Mouse (Mus musculus) ovary, postnatal 14 days (tissue): Measurements from ENCODE around the gene Add2.
A peak's percentile ranks its signal among the peaks of the same experiment; 100 is the strongest.
"Not testable (repeated sequence)": the region's sequence is repeated elsewhere in the genome, so short reads cannot be mapped to it uniquely, and the experiment has no call there.

ENCODE experiments used
- DNase-seq: peaks from one replicate; pipeline ENCODE4 v3.0.0; 2022; ENCODE audit warnings: low spot score

Add2 gene

DNA sequence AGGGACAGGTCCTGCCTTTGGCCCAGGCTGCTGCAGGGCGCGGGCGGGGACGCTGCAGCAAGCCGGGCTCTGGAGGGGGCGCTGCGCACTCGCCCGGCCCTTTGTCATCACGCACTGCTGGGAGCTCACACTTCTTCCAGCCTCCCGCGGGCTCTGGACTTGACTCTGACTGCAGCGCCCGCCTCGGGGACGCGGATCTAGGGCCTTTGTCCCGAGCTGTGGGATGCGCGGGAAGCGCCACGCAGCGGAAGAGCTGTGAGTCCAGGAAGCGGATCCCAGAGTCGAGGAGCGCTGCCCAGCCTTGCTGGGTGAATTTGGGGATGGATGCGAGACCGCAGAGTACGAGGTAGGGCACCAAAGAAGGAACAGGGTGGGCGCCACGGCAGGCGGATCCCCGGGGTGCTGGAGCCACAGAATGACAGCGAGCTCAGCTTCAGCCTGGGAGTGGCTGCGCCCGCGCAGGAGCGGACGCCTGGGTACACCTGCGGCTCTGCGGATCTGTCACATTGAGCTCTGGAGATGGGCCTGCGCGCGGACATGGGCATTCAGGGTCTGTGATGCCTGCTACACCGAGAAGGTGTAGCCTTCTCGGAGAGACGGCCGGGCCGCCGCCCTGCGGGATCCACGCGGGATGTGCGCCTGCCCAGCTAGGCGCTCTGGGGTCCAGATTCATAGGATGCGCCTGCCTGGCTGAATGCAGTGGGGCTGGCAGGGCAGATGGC lies at the start of gene Add2:
Gene Add2 (plus strand): TSS at position 81 of the 722 bp plus-strand sequence.
- DNase-seq, result no peak

DNA sequence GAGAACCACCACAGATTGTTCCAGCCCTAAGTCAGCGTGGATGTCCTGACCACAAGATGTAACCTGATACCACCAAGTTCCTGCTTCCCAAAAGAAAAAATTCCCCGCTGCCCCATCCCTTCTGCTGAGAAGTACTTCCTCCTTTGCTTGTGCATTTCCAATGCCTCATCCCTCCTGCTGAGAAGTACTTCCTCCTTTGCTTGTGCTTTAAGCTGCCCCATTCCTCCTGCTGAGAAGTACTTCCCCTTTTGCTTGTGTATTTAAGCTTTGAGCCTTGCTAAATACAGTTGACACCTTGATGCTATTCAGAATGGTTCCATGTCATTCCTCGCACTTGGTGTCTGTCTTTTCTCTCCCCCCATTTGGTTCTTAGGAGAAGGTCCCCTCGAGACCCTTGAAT lies 49.7 kb upstream of the Add2 start:
- DNase-seq, result not testable (repeated sequence)

DNA sequence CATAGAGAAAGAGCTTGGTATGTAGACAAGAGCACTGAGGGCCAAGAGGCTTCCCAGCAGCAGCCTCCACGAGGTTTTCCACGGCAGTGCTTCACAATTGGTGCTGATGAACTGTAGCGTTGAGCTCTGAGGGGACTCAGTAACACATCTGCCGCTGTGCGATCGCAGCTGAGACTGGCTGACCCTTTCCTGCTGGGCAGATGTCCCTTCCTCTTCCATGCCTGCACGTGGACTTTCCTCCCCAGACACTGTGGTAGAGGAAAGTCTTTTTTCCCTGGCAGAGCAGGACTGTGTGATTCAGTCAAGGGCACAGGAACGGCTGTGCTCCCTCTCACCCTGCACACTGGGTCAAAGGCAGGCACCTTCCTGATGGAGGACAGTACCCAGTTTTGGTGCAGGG lies 44.1 kb upstream of the Add2 start:
- no peak for DNase-seq

DNA sequence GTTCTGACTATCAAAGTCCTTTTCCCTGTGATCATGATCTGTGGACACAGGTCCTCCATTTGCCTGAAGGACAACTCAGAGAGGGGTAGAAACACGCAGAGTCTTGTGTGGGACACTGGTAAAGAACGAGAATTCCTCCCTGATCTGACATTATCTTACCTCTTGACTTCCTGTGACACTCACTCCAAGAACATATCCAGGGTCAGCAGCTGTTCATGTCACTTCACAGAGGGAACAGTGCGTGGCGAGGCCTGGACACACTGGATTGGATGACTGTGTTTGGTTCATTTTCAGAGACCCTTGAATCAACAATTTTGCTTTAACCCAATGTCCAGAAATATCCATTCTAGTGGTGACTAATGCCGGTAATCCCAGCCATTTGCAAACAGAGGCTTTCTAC lies 38.9 kb upstream of the Add2 start:
- not testable (repeated sequence) for DNase-seq

DNA sequence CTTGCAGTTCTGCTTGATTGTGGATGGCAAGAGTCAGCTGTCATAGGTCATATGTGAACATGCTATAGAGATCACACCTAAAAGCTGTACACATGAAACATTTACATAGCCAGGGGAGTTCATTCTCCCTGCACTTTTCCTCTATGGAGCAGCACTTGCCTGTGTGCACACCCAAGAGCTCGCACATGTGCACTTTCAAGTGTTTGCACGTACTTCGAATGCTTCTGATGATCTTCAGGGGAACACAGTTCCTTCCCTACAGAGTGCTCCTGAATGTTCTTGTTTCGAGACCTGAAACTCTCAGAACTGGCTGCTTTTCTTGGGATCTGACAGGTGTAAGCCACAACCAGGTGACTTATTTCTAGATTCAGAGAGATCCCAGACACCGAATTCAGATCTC lies 37.7 kb upstream of the Add2 start:
- DNase-seq, result not testable (repeated sequence)

DNA sequence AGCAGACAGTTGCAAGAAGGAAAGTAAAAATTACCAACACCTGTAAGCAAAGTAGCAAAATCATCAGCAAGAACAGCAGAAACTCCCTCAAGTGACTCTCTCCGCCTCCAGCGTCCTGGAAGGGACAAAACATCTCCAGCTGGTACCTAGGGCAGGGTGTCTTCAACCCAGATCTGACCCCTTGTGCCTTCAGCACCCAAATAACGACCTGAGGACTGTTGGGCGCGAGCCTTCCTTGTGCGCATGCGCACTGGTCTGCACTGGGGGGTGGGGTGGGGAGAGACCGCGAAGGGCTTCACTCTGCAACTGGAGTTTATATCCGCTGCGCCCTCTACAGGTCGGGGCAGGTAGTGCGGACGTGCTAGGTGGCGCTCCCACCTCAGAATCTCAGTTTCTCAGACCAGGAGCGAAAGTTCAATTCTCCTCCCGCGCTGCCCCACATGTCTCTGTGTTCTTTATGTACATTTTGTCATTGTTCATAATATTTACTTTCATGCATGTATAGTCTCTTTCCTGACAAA lies 25.0 kb upstream of the Add2 start:
- no peak for DNase-seq

DNA sequence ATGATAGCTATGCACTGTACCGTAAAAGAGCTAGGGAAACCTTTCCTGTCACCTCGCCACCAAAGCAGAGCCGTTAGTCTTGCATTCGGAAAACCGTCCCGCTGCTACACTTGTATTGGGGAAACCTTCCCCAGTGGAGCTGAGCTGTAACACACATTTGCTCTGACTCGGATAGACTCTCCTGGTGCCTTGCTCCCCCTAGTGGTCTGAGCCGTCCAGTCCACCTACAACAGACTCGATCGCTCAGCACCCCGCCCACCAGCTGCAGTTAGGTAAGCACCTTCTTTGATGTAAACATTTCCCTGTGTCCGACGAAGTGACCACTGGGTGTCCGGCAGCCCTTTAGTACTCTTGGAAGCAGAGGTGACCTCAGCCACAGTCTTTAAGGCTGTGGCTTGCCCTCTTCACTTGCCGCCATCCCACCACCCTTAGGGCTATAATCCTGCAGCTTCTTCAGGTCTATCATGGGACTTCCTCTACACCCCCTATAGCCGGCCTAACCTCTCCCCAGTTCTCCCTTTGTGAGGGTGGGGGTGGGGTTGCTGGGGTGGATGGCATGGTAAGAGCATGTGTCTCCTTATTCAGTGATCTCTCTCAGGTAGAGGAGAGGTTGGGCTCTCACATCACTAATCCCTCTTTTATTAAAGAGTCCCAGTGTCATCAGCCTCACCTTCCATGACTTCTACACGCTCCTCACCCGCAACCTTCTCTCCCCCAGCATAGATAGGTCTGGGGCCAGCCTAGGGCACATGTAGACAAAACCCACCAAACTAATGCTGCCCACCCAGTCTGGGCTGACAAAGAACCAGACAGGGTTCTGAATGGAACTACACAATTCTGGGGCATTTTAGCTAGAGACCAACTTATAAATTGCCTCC lies 24.0 kb upstream of the Add2 start:
- DNase-seq, result peak; percentile 62

DNA sequence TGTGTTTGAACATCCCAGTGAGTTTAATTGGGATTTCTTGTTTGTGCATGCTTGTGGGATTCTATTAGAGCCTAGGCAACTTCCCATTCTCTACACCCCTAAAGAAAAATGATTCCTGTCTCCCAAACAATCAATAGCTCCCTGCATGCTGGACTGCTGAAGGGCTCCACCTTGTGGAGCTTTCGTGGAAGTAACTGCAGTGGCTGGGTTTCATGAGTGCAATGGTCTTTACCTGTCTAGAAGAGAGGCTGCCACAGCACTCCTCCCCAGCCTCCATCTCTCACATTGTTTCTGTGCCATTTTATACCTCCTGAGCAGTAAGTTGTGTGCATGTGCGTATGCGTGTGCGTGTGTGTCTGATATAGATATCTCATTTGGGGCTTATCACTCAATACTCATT lies 18.5 kb upstream of the Add2 start:
- peak; percentile 42 for DNase-seq

DNA sequence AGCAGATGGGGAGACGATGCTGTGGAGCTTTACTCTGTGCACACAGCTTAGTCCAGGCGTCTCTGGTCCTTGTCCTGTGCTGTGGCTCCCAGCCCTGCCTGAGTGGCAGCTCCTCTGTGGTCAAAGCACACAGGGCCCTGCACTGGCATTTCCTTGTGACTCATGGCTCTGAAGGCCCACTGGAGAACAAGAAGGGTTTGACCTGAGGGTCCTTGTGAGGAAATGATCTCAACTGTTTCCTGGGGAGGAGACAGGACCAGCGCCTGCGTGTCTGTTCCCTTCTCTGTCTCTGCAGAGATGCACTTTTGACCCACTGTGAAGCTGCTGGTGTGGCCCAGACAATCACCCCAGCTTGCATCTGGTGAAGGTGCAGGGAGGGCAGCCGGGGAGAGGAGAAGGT lies 13.7 kb upstream of the Add2 start:
- DNase-seq, result not testable (repeated sequence)

DNA sequence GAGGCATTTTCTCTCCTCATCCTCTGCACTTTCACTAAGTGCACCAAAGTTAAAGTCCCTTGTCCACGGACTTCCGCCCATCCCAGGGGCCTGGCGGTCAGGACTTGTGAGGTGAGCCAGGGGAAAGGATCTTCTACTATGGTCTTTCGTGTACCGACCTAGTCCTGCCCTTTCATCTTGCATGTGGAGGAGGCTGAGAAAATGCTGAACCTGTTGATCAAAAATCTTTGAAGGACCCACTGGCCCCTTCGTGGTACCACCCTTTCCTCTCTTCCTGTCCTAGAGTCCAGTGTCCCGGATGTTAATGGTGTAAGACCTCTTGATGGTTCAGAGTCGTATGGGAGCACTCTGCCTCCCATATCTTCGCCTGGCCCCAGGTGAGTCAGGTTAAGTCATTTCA lies 12.6 kb upstream of the Add2 start, which contains the start of gene Figla:
Gene Figla (plus strand): TSS at position 301 of the 400 bp plus-strand sequence.
- DNase-seq, result no peak

DNA sequence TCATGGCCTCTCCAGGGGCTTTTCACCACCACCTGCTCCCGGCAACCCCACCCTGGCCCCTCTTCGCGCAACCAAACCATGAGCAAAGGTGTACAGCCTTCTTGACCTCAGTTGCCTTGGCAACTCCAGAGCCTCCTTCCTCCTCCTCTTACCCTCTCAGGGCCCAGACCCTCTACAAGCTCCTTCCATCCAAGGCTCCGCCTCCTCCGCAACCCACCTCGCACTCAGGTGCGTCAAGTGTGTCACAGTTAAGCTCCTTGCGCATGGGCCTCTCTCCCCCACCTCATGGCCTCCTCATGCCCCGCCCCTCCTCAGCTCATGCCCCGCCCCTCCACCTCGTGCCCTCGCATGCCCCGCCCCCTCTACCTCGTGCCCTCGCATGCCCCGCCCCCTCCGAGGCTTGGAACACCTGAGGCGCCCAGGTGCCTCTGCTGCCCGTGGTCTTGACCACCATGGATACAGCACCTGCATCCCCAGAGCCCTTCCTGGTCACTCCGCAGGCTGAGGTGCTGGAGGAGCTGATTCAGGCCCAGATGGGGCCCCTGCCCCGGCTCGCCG lies 11.6 kb upstream of the Add2 start:
- no peak for DNase-seq

DNA sequence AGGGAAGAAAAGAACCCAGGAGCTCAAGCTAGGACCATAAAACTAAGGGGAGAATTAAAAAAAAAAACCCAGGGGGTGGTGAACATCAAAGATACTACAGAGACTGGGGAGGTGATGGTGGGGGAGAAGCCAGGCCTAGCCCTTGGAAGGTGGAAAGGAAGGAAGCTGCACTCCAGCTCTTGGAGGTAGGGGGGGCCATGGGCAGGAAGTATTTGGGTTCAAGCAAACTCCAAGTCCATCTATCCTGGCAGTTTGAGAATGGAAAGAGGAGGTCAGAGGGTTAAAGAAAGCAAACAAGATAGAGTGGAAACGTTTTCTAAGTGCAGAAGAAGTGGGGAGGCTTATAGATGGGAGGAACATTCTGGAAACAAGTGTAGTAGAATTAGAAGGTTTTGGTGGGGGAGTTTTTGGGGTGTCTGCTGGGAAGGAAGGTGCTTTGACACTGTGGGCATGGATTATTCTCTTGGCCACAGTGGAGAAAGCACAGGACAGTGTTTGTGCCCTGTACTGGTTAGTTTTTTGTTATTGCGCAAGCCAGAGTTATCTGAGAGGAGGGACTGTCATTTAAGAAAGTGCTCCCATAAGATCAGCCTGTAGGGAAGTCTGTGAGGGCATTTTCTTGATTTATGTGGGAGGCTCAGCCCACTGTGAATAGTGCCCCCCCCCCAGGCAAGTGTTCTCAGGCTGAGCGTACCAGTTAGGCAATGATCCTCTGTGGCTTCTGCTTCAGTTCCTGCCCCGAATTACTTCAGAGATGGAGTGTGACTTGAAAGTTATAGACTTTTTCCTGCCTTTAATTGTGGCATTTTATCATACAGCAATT lies 8.9 kb upstream of the Add2 start:
- DNase-seq, result no peak

DNA sequence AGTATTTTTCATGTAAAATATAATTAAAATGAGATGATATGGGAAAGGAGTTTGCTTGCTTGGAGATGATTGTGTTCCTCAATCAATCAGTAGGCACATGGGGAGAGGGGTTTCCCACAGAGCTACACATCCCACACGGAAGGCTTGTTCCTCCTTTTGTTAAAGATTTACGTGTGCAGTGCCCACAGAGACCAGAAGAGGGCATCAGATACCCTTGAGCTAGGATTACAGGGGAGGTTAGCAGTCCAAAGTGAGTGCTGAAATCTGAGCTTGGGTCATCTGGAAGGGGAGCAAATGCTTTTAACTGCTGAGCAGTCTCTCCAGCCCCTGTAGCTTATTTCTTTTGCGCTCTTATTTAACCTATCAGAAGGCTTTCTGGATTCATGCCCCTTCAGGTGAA lies 7.5 kb upstream of the Add2 start:
- peak; percentile 30 for DNase-seq

DNA sequence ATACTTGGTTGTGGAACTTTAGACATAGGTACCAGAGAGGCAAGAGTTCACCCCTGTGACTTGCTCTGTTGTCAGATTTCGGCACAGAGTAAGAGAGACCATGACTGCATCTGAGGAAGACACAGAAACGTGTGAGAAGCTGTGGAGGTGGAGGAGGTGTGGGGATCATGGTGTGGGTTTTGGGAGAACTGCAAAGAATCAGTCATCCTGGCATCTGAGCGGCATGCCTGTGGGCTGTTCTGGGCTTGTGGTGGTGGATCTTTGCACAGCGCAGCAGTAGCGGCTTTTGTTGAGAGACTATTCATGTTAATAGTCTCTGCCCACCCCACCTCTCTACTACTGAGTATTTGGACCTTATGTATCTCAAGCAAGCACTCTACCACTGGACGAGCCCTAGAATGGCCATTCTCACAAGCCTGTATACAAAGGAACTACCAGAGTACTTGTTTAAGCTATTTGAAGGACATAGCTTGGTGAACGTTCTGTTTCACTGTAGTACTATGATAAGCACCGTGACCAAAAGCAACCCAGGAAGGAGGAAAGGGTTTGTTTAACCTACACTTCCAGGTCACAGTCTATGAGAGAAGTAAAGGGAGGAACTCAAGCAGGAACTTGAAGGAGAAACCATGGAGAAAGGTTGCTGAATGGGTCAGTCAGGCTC lies 1.7 kb upstream of the Add2 start:
- DNase-seq, result no peak

DNA sequence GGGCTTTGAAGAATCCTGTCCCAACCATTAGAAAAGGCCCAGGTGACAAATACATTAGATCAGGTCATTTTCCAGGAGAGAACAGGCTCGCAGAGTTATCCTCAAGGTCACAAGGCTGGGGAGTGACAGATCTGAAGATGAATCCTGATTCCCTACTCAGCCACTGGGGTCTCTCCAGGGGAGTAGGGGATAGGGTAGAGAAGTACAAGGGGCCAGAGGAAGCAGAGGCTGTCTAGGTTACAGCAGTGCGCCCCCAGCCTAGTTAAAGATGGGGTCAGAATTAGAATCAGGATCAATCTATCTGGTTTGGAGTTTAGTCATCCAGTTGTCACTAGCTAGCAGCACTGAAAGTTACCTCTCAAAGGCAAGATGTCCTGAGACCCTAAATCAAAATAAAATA lies 331 bp upstream of the Add2 start:
- DNase-seq, result no peak

DNA sequence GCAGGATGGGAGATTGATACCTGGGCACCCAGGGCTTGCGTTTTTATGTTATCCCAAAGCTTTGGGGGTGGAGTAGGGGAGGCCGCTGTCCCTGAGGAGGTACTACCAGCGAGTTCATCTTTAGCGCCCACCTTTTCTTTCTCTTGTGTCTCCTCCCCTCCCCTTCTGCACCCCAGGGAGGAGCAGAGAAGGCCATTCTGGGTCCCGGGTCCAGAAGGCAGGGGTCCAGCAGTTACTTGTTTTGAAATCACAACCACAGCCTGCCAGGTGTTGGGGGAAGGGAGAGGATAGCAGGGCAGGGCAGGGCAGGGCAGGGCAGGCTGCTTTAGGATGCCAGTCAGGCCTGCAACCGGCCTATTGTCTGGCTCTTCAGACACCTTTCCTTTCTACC lies 837 bp downstream of the Add2 start:
- DNase-seq, result no peak

DNA sequence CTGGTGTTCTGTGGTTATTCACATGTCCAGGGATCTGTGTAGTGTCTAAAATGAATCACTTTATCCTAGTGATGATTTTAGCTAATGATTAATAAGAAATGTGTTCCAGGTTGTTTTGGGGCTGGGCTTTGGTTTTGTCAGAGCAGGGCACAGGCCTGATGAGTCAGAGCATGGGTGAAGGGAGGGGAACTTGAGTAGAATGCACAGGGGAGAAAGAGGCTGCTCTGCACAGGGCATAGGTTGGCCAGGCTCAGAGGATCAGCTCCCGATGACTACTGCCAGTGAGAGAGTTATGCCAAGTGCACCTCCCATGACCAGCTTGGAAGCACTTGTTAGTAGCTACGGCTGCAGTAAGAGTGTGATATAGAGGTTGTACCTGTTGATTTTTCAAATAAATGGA lies 3.0 kb downstream of the Add2 start:
- DNase-seq, result no peak

DNA sequence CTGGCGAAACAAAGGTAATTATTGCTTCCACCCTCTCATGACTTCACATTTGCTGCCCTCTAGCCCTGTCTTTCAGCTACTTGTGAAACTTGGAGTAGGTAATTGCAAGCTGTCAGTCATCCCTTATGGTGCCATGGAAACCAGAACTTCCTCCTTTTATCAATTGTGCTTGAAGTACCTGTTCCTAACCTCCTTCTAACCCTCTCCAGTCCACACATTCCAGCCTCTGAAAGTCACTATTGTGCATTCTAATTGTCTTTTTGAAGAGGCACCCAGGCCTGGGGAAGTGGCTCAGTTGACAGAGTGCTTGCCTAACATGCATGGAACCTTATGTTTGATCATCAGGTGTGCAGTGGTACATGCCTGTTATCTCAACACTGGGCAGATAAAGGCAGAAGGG lies 5.2 kb downstream of the Add2 start:
- no peak for DNase-seq

DNA sequence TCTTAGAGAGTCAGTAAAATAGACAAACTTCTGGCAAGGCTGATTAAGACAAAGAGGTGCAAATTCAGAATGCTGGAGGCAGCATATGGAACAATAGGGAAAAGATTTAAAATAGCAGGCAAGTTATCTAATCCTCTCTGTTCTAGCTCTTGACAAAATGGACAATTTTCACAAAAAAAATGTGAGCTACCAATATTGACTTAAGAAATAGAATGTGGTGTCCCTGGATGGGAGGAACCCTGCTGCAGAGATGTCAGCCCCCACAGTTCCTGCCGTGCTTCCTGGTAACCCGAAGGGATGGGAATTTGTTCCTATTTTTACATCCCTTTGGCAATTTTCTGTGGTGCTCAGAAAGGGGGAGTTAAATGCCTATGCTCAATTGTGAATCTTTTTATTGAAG lies 10.4 kb downstream of the Add2 start:
- DNase-seq, result no peak

DNA sequence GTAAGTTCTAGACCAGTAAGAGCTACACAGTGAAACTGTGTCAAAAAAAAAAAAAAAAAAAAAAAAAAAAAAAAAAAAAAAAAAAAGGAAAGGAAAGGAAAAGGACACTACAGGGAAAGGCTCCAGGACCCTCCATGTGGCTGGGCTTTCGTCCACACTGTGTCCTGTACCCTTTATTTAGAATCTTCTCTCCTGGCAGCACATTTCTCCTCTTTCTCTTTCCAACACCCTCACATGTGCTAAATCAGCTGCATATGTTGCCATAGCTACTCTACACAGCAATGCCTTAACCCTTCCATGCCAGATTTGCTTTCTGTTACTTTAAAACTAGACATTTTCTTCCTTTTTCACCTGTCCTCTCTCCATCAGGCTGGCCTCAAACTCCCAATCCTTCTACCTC lies 11.7 kb downstream of the Add2 start:
- DNase-seq, result no peak

DNA sequence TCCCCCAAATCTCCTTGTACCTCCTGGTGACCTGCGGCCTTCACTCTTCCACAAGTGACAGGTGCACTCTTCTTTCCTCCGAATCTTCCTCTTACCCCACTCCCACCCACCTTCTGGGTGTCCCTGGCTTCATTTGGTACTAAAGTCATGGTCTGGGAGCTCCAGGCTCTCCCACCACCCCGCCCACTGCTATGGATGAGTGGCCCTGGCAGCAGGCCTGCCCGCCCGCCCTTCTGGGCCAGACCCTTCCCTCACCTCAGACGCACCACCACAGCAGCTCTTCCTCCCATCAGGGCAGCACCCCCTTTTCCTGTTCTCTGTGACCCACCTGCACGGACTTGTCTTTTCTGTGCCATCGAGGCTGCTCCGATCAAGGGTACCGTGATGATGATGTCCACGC lies 19.0 kb downstream of the Add2 start:
- DNase-seq, result no peak
